Mouse (Mus musculus): ENCODE data around the gene Ipo13.

The Ipo13 gene

DNA sequence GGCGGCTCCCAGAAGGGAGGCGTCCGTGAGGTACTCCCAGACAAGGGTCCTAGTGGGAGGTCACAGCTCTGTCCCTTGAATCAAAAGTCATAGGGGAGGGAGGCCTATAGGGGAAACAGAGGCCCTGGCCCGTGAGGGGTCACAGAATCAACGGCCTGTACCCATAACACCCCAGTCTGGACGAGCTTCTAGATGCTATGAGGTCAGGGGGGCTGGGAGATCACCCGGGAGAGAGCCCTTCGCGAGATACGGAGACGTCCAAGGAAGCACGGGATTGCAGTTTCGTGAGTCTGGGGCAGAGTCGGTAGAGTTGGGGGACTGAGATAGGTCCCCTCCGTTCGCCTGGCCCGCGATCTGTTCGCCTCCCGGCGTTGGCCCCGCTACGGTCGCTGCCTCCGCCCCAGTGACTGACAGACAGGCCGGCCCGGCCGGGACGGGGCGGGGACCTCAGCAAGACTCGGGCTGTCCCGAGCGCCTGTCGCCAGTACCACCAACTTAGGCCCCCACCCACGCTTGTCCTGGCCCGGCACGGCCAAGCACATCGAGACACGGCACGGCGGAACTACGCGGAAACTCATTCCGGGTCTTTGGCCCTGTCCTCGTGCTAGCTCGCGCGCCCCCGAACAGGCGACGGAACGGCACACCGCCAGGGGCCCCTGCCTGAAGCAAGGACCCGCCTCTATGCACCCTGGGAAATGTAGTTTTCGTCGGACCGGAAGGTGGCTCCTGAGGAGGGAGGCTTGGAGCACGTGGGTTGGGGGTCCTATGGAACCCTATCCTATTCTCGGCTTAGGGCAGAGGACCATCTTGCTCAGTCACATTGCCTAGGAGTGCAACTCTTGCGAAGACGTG lies at the start of gene Ipo13:
Gene Ipo13, minus strand, starts transcription at position 409 of the 852 bp plus-strand sequence.
- peak; percentile 97 for DNase-seq

DNA sequence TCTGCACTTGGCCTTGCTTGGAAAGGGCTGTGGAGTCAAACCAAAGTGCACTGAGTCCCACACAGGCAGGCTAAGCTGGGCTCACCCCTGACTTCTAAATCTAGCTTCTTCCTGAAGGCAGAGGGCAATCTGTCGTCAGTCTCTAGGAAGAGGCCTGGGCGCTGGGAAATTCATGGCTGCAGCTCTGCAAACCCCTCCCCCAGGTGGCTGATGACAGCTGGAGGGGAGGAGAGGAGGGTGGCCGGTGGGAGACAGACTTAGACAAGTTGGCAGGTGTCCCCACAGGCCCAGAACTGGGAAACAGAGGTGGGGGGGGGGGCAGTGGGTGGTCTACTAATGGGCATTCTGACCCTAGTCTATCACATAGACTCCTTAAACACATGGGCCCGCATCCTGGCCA lies 42.7 kb upstream of the Ipo13 start:
- no peak for DNase-seq

DNA sequence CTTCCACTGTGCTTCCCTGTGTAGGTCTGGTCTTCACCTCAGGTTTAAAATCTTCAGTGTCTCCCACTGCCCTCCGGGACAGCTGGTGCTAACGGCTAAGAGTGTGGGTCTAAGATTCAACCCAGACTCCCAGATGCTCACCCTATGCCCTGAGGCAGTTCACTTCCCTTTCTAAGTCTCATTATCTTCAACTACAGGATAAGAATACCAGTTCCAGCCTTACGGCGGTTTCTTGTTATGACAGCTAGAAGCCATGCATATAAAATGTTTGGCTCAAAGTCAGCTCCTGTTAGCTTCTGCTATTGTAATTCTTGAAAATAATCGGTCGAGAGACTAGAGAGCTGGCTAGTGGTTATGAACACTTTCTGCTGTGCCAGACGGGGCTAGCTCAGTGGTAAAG lies 32.7 kb upstream of the Ipo13 start:
- no peak for DNase-seq

DNA sequence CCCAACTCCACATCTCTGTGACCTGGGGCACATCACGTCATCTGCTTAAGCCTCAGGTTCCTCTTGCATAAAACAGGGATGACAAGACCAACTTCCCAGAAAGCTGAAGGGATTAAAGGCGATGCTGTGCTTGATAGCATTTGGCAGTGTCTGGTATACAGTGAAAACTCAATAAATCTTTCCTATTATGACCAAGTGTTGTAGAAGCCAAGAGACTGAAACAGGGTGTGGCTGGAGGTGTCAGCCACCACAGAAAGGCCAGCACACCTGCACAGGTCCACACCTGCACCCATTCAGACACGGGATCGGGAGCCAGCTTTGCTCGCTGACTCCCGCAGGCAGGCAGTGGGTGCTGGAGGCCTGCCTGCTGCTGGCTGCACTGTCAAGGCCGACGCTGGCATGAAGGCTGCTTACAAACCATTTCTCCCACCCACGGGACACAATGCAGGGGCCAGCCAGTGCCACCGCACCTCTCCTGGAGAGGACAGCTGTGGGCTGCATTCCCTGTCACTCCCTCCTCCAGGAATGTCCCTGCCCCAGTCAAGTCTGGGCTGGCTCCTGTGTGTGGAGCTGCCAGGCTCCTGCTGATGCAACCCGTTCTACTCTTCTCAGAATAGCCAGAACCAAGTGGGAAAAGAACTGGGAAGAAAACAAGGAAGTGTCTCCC lies 32.0 kb upstream of the Ipo13 start:
- DNase-seq: no peak

DNA sequence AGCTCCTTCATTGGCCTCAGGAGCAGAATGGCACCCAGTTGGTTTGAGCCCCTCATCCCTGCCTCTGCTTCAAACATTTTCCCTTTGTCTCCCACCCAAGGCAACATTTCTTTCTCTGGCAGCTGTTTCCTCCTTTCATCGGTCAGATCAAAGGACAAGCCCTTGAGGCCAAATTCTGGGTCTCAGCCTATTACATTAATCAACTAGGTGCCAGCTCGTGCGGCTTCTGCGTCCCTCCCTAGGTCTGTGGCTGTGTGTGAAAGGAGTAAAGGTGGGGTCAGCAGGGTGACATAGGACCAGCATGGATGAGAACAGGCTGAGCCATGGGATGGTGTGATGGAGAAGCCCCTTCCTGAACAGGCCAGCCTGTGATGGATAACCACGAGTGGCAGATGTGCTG lies 28.5 kb upstream of the Ipo13 start:
- DNase-seq: no peak

DNA sequence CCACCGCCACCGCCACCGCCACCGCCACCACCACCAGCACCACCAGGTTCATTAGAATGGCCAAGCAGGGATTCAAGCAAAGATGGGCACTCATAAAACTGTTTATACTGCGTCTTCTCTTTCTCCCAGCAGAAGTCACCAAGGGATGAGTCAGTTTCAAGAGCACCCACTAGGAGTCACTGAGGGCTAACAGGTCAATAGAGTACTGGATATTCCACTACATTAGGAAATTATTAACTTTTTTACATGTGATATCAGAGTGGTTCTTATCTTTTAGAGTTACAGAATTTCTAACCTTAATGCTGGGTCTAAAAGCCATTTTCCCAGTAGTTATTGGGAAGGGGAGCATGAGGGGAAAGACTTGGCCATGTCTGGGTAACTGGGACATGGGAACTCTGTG lies 22.2 kb upstream of the Ipo13 start:
- no peak for DNase-seq

DNA sequence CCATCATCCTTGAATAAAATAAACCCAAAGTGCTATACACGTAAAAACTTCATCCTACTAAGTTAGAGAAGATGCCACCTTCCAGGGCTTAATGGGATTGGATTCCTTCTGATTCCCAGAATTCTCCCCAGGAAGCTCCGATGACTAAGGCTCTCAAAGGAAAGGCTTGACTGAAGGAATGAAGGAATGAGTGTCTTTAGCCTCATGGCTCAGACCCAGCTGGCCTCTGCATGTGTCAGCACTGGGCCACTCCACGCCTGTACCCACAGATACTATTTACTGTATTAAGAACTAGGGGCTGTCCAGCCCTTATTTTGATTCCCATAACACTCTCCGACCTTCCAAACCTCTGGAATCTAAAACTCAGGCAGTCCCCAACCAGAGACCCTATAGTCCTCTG lies 19.3 kb upstream of the Ipo13 start:
- DNase-seq: no peak

DNA sequence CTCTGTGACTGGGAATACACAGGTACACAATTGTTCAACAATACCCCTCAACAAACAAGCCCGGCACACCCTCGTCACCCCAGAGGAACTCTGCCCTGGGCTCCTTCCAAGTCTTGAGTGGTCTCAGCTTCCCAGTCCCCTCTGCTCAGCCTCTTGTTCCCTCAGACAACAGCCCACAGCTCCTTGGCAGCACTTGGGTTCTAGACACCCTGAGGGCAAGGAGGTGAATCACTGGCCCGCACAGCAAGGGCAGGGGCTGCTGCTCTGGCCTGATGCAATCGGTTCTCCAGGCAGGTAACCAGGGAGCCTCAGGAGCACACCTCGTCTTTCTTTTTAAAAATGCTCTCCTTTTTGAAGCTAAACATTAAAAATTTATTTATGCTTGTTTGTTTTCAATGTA lies 18.4 kb upstream of the Ipo13 start:
- DNase-seq: no peak

DNA sequence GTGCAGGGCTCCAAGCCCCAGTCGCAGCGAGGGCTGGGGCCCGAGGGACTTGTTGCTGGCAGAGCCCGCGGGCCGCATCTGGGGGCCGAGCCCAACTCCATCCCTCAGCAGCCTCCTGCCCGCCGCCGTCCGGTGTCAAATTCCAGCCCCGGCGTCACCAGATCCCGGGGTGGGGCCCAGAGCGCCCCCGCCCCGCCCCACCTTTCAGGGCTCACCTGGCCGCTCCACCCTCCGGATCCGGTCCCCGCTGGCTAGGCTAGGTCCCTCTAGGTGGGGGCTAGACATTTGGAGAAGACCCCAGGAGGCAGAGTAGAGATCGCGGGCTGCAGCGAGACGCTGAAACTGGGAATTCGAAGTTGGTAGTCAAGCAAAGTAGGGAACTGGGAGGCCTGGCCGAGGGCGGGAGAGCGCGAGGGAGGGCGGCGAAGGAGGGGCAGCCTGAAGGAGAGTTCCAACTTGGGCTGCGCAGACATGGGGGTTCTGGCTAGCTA lies 14.6 kb upstream of the Ipo13 start, which contains the start of gene Artn:
Gene Artn, minus strand, starts transcription at position 373 of the 491 bp plus-strand sequence.
- DNase-seq: peak; percentile 75

DNA sequence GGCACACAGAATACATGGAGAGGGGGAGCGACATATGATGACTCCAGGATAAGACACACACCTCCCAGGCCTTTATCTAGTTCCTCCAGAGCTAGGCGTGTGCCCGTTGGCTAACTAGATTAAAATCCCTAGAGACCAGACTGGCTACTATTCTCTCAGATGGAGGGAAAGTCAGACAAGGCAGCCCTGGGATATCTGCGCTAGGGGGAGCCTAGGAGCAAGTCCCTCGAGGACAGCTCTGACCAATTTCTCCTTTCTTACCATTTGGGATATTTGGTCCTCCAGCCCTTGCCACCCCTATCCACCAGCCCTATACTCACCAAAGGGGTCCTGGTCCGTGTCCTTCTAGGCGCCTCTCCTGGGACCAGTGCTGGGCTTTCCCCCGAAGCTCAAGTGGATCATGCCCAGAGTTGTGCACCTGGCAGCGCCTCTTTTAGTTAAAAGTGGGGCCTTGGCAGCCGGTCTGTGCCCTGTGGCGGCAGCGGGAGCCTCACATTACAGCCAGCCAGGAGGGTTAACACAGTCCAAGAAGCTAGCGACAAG lies 14.0 kb upstream of the Ipo13 start:
- peak; percentile 76 for DNase-seq

DNA sequence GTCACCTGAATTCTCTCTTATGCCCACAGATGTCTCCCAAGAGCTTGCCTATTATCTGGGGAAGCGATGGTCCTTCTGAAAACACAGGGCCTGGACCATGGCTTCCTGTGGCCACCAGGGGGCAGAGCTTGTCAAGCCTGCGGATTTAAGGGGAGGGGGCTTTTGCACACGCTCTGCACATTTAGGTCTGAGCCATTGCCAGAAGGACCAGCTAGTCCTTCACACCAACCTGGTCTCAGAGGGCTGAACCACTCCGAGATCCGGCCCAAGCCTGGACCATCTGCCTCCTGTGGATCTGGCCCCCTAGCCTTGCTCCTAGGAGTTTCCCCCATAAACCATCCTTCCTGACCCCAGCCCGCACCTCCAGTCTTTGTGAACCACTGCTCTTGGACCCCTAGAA lies 13.4 kb upstream of the Ipo13 start:
- peak; percentile 22 for DNase-seq

DNA sequence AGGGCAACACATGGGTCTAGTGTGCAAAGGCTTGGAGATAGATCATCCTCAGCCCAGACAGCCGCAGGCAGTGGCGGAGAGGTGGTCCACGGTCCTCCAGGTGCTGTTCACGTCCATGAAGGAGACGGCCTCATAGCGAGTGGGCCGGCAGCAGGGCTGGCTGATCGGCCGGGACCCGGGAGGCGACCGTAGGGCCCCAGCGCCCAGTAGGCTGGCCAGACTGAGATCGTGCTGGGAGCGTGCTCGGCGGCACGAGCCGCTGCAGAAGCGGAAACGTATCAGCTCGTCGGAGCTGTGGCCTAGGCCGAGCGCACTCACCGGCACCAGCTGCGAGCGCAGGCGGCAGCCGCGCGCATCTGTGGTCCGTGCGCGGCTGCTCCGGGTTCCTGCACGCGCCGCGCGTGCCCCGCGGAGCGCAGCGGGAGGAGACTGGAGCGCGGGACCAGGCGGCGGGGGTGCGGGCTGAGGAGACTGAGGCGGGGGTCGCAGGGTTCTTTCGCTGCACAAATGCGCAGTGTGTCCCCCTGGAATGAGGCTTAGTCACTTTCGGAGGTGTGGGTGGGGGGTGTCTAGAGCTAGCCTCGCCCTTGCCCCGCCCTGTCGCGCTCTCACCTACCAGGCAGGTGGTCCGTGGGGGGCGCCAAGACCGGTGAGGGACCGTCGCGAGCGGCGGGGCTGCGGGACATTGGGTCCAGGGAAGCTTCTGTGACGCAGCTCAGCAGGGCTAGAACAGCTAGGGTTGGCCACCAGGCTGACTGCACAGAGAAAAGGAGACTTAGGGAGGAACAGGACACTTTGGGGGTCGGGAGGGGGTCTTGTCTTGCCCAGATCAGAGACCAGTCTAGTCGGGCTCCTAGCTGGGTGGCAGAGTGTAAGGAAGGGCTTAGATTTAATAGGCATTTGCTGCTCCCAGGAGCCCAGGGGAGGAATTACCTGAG lies 12.0 kb upstream of the Ipo13 start:
- peak; percentile 10 for DNase-seq

DNA sequence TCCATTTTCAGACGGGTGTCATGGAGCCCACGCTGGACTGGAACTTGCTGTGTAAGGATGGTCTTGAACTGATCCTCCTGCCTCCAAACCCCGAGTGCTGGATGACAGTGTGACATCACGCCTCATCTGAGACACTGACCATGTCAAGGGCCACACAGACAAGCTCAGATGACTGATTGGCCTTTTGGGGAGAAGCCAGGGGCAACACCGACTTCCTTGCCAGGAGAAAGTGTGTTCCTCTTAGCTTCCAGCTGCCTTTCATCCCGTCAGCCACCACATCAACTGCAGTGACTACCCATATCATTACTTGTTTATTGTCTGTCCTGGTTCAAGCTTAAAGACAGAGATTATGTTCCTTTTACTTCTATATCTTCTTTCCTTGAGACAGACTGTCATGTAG lies 10.1 kb upstream of the Ipo13 start:
- no peak for DNase-seq

DNA sequence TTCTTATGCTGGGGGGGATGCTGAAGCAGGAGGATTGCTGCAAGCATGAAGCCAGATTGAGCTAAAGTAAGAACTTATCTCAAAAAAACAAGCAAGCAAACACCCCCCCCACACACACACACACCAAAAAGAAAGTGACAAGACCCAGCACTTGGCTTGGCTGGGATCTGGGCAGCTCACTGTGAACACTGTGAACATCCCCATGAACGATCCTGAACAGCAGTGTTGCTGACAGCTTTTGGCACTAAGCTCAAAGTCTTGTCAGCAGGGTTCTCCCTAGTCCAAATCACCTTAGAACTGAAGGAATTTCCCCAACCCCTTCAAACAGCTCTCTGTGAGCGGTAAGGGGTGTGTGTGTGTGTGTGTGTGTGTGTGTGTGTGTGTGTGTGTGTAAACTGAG lies 8.7 kb upstream of the Ipo13 start:
- DNase-seq: no peak

DNA sequence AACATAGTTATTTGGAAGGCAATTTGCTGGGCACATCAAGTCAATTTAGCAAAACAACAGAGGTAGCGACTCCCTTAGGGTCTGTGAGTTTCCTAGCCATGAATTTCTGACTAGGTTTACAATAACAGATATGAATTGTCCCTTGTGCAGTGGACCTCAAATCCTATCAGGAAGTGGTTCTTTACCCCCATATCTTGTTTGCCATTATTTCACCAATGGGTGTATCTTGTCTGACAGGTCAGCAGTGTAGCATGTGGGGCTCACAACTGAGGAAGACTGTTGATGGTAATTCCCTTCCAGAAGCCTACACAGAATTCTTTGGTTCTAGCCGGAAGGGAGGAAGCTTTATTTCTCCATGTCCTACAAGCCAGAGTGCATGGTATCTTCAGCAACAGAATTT lies 6.6 kb upstream of the Ipo13 start:
- no peak for DNase-seq

DNA sequence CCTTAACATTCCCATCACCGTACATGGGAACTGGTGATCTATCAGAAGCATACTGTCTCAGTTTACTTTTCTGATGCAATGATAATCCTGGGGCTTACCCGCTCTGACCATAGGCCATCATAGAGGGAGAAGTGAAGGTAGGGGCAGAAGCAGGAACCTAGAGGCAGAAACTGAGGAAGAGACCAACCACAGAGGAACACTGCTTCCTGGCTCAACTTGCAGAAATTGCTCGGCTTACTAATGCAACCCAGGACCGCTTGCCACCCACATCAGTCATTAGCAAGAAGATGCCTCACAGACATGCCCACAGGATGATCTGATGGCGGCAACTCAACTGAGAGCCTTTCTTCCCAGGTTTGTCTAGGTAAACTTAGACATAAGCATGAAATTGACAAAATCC lies 4.0 kb upstream of the Ipo13 start:
- DNase-seq: no peak

DNA sequence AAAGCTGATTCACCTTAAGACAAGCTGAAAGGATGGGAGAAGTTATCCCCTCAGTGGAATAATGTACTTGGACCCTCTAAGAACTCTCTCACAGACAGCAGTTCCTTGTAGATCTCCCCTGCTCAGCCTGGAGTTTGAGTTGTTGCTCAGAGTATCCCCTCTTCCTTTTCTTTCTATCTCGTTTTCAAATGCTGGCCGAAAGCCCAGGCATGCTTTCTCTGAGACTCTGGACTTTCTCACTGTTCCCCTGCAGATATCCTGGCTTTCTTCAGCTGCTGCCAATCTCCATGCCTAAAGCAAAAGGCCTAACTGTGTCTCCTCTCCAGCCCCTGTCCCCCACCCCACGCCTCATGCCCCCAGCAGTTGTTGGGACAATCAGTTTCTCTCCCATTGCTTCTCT lies 3.5 kb upstream of the Ipo13 start:
- peak; percentile 38 for DNase-seq

DNA sequence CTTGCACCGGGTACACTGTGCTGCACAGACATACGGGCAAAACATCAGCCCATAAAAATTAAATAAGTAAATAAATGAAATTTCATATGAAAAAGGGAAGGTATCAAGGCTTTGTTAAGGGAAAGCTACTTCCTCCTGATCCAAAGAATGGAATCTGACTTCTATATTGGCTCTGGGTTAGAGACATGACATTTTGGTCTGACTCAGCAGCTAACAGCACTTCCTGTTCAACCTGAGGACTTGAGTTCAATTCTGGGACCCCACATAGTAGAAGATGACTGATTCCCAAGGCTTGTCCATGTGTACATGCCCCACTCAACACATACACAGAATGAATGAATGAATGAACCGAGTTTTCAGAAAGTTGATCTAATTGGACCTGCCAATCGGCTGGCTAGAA lies 3.0 kb upstream of the Ipo13 start:
- DNase-seq: no peak

DNA sequence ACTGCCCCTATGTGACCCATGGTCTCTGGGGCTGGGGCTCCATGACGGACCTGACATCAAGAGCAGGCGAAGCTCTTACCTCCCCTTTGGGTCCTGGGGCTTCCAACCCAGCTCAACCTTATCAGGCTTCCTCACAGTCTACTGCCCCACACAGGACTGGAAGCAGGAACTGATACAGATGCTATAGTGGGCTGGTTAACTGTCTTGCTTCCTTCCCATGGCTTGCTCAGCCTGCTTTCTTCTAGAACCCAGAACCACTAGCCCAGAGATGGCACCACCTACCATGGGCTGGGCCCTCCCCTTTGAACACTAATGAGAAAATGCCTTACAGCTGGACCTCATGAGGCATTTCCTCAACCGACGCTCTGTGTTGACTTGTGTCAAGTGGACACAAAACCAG lies 2.6 kb upstream of the Ipo13 start:
- no peak for DNase-seq

DNA sequence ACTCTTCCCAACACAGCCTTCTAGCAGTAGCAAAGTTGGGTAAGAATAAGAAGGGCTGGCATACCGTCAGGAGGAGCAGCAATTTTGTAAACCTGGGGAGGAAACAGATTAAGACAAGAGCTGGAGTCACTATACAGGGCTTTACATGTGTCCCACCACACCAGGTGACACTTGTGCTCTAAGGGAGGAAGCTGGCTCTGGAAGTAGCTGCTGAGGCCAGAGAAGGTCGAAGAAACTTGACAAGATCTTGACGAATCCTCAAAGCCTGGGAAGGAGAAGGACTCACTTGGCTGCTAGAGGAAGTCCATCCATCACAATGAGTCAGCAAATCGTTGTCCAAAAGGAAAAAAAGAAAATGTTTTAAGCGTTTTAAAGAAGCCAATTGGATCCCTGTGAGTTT lies 1.6 kb upstream of the Ipo13 start:
- no peak for DNase-seq

DNA sequence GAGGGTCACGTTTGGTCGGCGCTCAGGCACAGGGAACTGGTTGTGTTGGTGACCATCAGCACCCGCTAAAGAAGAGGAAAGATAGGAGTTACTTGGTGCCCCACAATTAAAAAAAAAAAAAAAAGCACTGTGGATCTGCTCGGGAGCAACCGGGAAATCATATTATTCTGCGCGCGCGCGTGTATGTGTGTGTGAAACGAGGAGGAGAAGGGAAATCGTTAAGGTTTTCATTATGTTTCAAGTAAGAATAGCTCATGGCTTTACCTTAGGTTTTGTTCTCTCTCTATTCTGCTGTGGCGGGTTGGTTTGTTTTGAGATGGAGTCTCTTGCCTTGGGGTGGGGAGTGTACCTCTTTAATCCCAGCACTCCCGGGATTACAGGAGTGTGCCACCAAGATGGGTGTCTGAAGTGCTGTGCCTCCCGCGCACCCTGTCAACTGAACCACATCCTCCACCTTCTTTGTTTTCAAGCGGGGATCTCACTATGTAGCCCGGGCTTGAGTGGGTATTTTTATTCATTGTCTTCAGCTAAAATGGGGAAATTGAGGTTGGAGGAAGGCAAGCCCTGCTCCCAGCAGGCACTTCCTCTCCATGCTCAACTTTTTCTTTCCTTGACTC lies 798 bp upstream of the Ipo13 start:
- no peak for DNase-seq

DNA sequence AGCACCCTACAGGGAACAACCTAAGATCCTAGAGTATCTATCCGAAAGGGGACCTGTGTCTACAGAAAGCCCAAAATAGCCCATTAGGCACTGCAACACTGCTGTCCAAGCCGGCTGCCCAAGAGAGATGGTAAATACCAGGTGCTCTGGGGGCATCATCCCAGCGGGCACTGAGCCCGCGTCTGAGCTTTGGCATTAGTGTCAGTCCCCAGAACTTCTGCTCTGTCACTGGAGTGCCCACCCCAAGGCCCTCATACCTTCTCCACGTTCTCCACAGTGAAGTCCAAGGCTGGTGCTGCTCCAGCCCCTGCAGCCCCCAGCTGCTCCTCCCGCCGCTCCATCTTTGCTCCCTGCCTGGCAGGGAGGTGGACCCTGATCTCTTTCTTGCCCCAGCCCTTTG lies 768 bp downstream of the Ipo13 start:
- DNase-seq: no peak

All from kidney, adult 18-20 months (tissue).